Mouse (Mus musculus): ENCODE measurements around the gene Kif19a. TPM values are rescaled to one million over a fixed set of nuclear protein-coding genes. Genes with fewer than 3 reads are reported as not detected.

The Kif19a gene
- total RNA-seq, 1 experiment from 2014 or later: 6.3 TPM

DNA sequence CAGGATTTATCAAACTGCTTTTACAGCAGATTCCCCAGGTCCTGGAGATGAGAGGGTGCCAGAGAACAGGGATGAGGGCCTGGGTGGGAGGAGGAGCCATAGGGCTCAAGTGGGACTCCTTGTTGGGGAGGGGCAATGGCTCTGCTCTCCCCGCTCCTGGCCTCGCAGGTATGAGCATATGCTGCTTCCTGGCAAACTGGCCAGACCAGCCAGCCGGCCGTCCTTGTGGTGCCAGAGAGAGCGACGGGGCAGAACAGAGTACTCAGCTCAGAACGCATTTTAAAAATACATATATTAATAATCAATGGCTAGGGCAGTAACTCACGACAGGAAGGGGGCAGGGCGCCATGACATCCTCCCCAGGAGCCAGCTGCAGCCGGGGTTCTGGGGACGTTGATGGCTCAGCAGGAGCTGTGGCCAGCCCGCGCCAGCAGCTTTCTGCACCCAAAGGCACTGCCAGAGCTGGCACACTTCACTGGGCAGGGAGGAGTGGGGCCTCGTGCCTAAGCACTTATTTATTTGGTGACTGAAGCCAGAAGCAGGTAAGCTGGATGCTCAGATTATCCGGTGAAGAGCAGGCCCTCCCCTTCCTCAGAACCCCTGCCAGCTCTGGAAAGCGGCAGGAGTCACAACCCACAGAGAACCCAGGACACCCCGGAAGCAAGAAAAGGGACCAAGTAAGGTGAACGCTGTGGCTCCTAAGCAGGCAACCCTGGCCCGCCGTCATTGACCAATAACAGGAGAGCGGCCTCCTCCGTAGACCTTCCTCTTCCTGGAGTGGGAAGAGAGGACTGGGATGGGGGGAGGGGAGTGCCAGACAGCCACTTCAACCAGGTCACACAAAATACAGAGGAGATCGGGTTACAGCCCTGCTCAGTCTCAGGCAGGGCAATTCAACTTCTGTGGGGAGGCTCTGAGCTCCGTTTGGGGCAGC lies 64.6 kb downstream of the Kif19a start:
- peak; percentile 75; the same call in 1 of the 2 replicates for ATAC-seq (replicated peaks; ENCODE audit: insufficient number of reproducible peaks, low FRiP score, low TSS enrichment, poor library complexity, severe bottlenecking)

DNA sequence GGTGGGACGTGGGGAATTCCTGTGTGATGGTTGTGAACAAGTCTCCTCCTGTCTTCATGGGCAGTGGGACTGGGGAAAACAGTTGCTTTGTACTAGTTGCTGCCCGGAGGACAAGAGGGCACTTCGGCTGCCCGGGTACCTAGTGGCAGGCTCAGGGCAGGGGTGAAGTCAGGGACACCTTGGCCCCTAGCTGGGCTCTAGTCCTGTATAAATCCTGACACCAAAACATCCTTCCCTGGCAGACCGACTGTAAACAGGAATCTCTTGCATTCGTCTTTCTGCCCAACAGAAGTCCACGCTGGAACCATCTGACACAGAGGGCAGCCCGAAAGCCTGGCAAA lies 65.2 kb downstream of the Kif19a start:
- no peak for ATAC-seq (replicated peaks; ENCODE audit: insufficient number of reproducible peaks, low FRiP score, low TSS enrichment, poor library complexity, severe bottlenecking)

DNA sequence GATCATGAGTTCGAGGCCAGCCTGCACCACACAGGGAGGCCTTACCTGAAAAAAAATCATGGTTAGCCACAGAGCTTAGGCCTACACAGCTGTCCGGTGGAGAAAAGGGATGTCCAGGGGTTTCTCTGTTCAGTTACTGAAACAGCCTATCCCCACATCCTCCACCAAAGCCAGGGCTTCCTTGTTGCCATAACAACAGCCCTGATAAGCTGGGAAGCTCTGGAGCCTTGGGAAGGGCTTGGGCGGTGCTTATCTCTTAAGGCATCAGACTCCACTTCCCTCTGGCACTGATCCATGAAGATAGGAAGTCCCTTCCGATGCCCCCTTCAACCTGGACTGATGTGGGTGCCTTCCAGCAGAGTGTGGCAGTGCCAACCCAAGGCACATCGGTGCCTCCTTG lies 68.0 kb downstream of the Kif19a start:
- no peak for ATAC-seq (replicated peaks; ENCODE audit: insufficient number of reproducible peaks, low FRiP score, low TSS enrichment, poor library complexity, severe bottlenecking)

Other genes starting within 250 kb of the Kif19a start
- 1,558 to 1,754 TPM (median 1,732 TPM) in 3 replicates for gene Rpl38, start 96.9 kb upstream of the Kif19a start, total RNA-seq (2017)
- gene Ttyh2, start 90.0 kb upstream of the Kif19a start, total RNA-seq (2017): 0.48 to 1.2 TPM in 2 of 3 replicates, not detected in the other
- not detected in 3 replicates for gene Dnaic2, start 38.0 kb upstream of the Kif19a start, total RNA-seq (2017)
- gene Btbd17, start 30.6 kb downstream of the Kif19a start, total RNA-seq (2017): not detected in 3 replicates
- gene Gpr142, start 33.5 kb downstream of the Kif19a start, total RNA-seq (2017): not detected in 3 replicates
- gene Gprc5c, start 85.8 kb downstream of the Kif19a start, total RNA-seq (2017): 0.78 to 3.1 TPM (median 1.9 TPM) in 3 replicates
- gene Cd300a, start 124.7 kb downstream of the Kif19a start, total RNA-seq (2017): 204 to 286 TPM (median 215 TPM) in 3 replicates
- gene Cd300lb, start 169.0 kb downstream of the Kif19a start, total RNA-seq (2017): 53.2 to 124 TPM (median 94.6 TPM) in 3 replicates
- 3.5 TPM in 1 of 3 replicates, not detected in the others for gene Cd300c, start 203.8 kb downstream of the Kif19a start, total RNA-seq (2017)
- 282 to 497 TPM (median 452 TPM) in 3 replicates for gene Cd300ld, start 224.5 kb downstream of the Kif19a start, total RNA-seq (2017)
- gene Cd300c2, start 236.5 kb downstream of the Kif19a start, total RNA-seq (2017): 183 to 300 TPM (median 291 TPM) in 3 replicates

All from monocyte, adult 5-6 weeks (primary cell).